Mouse (Mus musculus) megakaryocyte, embryonic 14.5 days (primary cell): Measurements from ENCODE around the gene Pla2g10.

Experiments used
- FLI1 ChIP-seq: IDR thresholded peaks from 2 replicates; pipeline ENCODE4 v1.6.1; 2012; ENCODE audit warnings: low read length, inconsistent platforms, mixed read lengths
- GATA1 ChIP-seq: IDR thresholded peaks from 3 replicates; pipeline ENCODE4 v1.6.1; 2012; ENCODE audit warnings: mixed read lengths, low read length, inconsistent platforms, borderline replicate concordance

DNA sequence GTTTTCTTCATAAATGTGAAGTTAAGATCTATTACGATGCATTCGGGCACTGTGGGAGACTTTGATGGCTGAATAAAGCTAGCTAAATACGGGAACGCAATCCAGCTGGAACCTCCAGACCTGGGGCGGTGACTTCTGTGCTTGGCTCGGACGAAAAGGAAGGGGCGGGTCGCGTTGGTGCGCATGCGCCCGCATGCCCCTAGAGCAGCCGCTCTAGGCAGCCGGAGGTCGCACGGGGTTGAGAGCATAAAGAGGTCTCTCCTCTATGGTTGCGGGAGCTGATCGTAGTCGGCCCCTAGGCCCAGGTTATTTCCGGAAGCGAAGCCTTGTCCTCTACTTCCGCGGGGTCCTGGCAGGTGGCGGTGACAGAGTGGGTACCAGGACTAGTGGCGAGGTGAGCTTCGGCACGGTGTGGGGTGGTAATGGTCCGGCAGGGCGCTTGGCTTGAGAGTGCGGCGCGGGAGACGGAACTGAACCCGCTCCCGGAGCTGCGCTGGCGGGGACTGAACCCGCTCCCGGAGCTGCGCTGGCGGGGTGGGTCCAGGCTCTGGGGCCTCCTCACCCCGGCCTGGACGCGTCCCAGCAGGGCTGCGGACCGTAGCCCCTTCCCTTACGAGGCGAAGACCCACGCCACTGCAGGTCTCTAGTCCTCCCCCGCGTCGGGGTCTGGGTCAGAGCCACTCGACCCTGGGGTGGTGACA is 58.9 kb downstream of the Pla2g10 start, which contains the start of the genes Bfar and 3110001I22Rik:
- TF ChIP-seq GATA1 (no peak), FLI1 (no peak)
